Mouse (Mus musculus): ENCODE data around the gene Mto1. TPM values are rescaled to one million over a fixed set of nuclear protein-coding genes. Genes with fewer than 3 reads are reported as not detected.
A peak's percentile ranks its signal among the peaks of the same experiment; 100 is the strongest.

The Mto1 gene
- polyA plus RNA-seq, 1 experiment from 2014 or later: 25.9 TPM

- 29% methylated on average over 9 of the region's 9 CpGs for WGBS
- peaks cover 26% of the 10 kb centered on the region for H3K36me3 ChIP-seq
- peak overlapping the region; percentile 93 for H3K27ac ChIP-seq
Measured at GRCm38 (mm10) chr9:78447606-78447972, 419 bp upstream of the Mto1 start.

GRCm38 (mm10) chr9:78450404-78450803, 2.4 kb downstream of the Mto1 start:
- H3K4me1 ChIP-seq: peaks cover 13% of the 10 kb centered on the region
- peaks cover 19% of the 10 kb centered on the region for H3K27me3 ChIP-seq (ENCODE audit: low read depth, poor library complexity, severe bottlenecking)
- 73% methylated on average over 5 of the region's 5 CpGs for WGBS
- no peak for DNase-seq (ENCODE audit: low spot score)
- peaks cover 52% of the 10 kb centered on the region for H3K36me3 ChIP-seq
- no peaks in the 10 kb centered on the region for H3K9me3 ChIP-seq (replicated peaks)
- no peak overlapping the region for H3K27ac ChIP-seq
- no peak overlapping the region for H3K4me3 ChIP-seq

More at GRCm38 (mm10) chr9:78447606-78447972, 419 bp upstream of the Mto1 start:
- no peaks in the 10 kb centered on the region for H3K9me3 ChIP-seq (replicated peaks)
- peaks cover 19% of the 10 kb centered on the region for H3K4me1 ChIP-seq
- H3K4me3 ChIP-seq: peak overlapping the region; percentile 100
- DNase-seq (ENCODE audit: low spot score): no peak
- peaks cover 47% of the 10 kb centered on the region for H3K27me3 ChIP-seq (ENCODE audit: low read depth, poor library complexity, severe bottlenecking)

GRCm38 (mm10) chr9:78451382-78451781, 3.4 kb downstream of the Mto1 start:
- Histone ChIP-seq H3K27ac (no peak overlapping the region), H3K27me3 (ENCODE audit: low read depth, poor library complexity, severe bottlenecking) (peaks cover 10% of the 10 kb centered on the region), H3K4me3 (no peak overlapping the region), H3K36me3 (peaks cover 55% of the 10 kb centered on the region), H3K9me3 (replicated peaks) (no peaks in the 10 kb centered on the region), H3K4me1 (peaks cover 13% of the 10 kb centered on the region)
- 89% methylated on average over 4 of the region's 4 CpGs for WGBS
- DNase-seq (ENCODE audit: low spot score): no peak

GRCm38 (mm10) chr9:78457026-78457425, 9.0 kb downstream of the Mto1 start:
- Histone ChIP-seq H3K4me1 (no peaks in the 10 kb centered on the region), H3K9me3 (replicated peaks) (no peaks in the 10 kb centered on the region), H3K27me3 (ENCODE audit: low read depth, poor library complexity, severe bottlenecking) (no peaks in the 10 kb centered on the region), H3K36me3 (peaks cover 85% of the 10 kb centered on the region), H3K27ac (no peak overlapping the region), H3K4me3 (no peak overlapping the region)
- WGBS: 93% methylated on average over 8 of the region's 8 CpGs
- DNase-seq (ENCODE audit: low spot score): no peak

GRCm38 (mm10) chr9:78463337-78463736, 15.3 kb downstream of the Mto1 start:
- DNase-seq (ENCODE audit: low spot score): no peak
- Histone ChIP-seq H3K4me3 (no peak overlapping the region), H3K27me3 (ENCODE audit: low read depth, poor library complexity, severe bottlenecking) (no peaks in the 10 kb centered on the region), H3K9me3 (replicated peaks) (no peaks in the 10 kb centered on the region), H3K27ac (no peak overlapping the region), H3K36me3 (peaks cover 91% of the 10 kb centered on the region), H3K4me1 (no peaks in the 10 kb centered on the region)
- 93% methylated on average over 4 of the region's 4 CpGs for WGBS

GRCm38 (mm10) chr9:78465725-78466124, 17.7 kb downstream of the Mto1 start:
- WGBS: 94% methylated on average over 3 of the region's 3 CpGs
- peaks cover 92% of the 10 kb centered on the region for H3K36me3 ChIP-seq
- no peak overlapping the region for H3K27ac ChIP-seq

GRCm38 (mm10) chr9:78473588-78473987, 25.6 kb downstream of the Mto1 start:
- H3K27ac ChIP-seq: no peak overlapping the region
- no peaks in the 10 kb centered on the region for H3K9me3 ChIP-seq (replicated peaks)
- WGBS: 90% methylated on average over 8 of the region's 8 CpGs
- H3K36me3 ChIP-seq: peaks cover 80% of the 10 kb centered on the region
- H3K4me3 ChIP-seq: no peak overlapping the region
- no peaks in the 10 kb centered on the region for H3K4me1 ChIP-seq
- H3K27me3 ChIP-seq (ENCODE audit: low read depth, poor library complexity, severe bottlenecking): no peaks in the 10 kb centered on the region
- DNase-seq (ENCODE audit: low spot score): no peak

More at GRCm38 (mm10) chr9:78465725-78466124, 17.7 kb downstream of the Mto1 start:
- DNase-seq (ENCODE audit: low spot score): no peak
- Histone ChIP-seq H3K4me1 (no peaks in the 10 kb centered on the region), H3K4me3 (no peak overlapping the region), H3K27me3 (ENCODE audit: low read depth, poor library complexity, severe bottlenecking) (no peaks in the 10 kb centered on the region), H3K9me3 (replicated peaks) (no peaks in the 10 kb centered on the region)

GRCm38 (mm10) chr9:78474270-78474669, 26.3 kb downstream of the Mto1 start:
- peaks cover 80% of the 10 kb centered on the region for H3K36me3 ChIP-seq
- 84% methylated on average over 2 of the region's 2 CpGs for WGBS

GRCm38 (mm10) chr9:78474771-78475382, 26.9 kb downstream of the Mto1 start:
- WGBS: 93% methylated on average over 5 of the region's 5 CpGs
- H3K4me3 ChIP-seq: no peak overlapping the region
- H3K27me3 ChIP-seq (ENCODE audit: low read depth, poor library complexity, severe bottlenecking): no peaks in the 10 kb centered on the region
- DNase-seq (ENCODE audit: low spot score): no peak
- H3K36me3 ChIP-seq: peaks cover 82% of the 10 kb centered on the region
- peaks cover 4% of the 10 kb centered on the region; the same call in 1 of the 2 replicates for H3K4me1 ChIP-seq
- no peak overlapping the region for H3K27ac ChIP-seq
- H3K9me3 ChIP-seq (replicated peaks): no peaks in the 10 kb centered on the region

More at GRCm38 (mm10) chr9:78474270-78474669, 26.3 kb downstream of the Mto1 start:
- no peak for DNase-seq (ENCODE audit: low spot score)
- H3K27ac ChIP-seq: no peak overlapping the region
- peaks cover under 1% of the 10 kb centered on the region; the same call in 1 of the 2 replicates for H3K4me1 ChIP-seq
- H3K4me3 ChIP-seq: no peak overlapping the region
- H3K27me3 ChIP-seq (ENCODE audit: low read depth, poor library complexity, severe bottlenecking): no peaks in the 10 kb centered on the region
- no peaks in the 10 kb centered on the region for H3K9me3 ChIP-seq (replicated peaks)

- Histone ChIP-seq H3K36me3 (peaks cover 82% of the 10 kb centered on the region), H3K27ac (no peak overlapping the region), H3K4me1 (peaks cover 4% of the 10 kb centered on the region; the same call in 1 of the 2 replicates), H3K9me3 (replicated peaks) (no peaks in the 10 kb centered on the region), H3K4me3 (no peak overlapping the region), H3K27me3 (ENCODE audit: low read depth, poor library complexity, severe bottlenecking) (no peaks in the 10 kb centered on the region)
- DNase-seq (ENCODE audit: low spot score): no peak
- 91% methylated on average over 2 of the region's 2 CpGs for WGBS
Measured at GRCm38 (mm10) chr9:78475383-78475780, 27.4 kb downstream of the Mto1 start.

- Histone ChIP-seq H3K4me1 (peaks cover 4% of the 10 kb centered on the region; the same call in 1 of the 2 replicates), H3K4me3 (no peak overlapping the region), H3K27ac (no peak overlapping the region), H3K9me3 (replicated peaks) (no peaks in the 10 kb centered on the region), H3K36me3 (peaks cover 82% of the 10 kb centered on the region), H3K27me3 (ENCODE audit: low read depth, poor library complexity, severe bottlenecking) (no peaks in the 10 kb centered on the region)
- DNase-seq (ENCODE audit: low spot score): no peak
- 89% methylated on average over 4 of the region's 4 CpGs for WGBS
Measured at GRCm38 (mm10) chr9:78475873-78476272, 27.9 kb downstream of the Mto1 start.

GRCm38 (mm10) chr9:78476531-78477020, 28.6 kb downstream of the Mto1 start:
- H3K36me3 ChIP-seq: peaks cover 79% of the 10 kb centered on the region
- H3K4me1 ChIP-seq: peaks cover 4% of the 10 kb centered on the region; the same call in 1 of the 2 replicates
- H3K27ac ChIP-seq: no peak overlapping the region
- no peaks in the 10 kb centered on the region for H3K9me3 ChIP-seq (replicated peaks)
- no peaks in the 10 kb centered on the region for H3K27me3 ChIP-seq (ENCODE audit: low read depth, poor library complexity, severe bottlenecking)
- 6% methylated on average over 1 of the region's 1 CpGs for WGBS
- peak; percentile 54 for DNase-seq (ENCODE audit: low spot score)
- no peak overlapping the region for H3K4me3 ChIP-seq

- Histone ChIP-seq H3K9me3 (replicated peaks) (no peaks in the 10 kb centered on the region), H3K27ac (no peak overlapping the region), H3K4me1 (peaks cover 4% of the 10 kb centered on the region; the same call in 1 of the 2 replicates), H3K36me3 (peaks cover 75% of the 10 kb centered on the region), H3K27me3 (ENCODE audit: low read depth, poor library complexity, severe bottlenecking) (no peaks in the 10 kb centered on the region), H3K4me3 (no peak overlapping the region)
- WGBS: 2% methylated on average over 5 of the region's 5 CpGs
- no peak for DNase-seq (ENCODE audit: low spot score)
Measured at GRCm38 (mm10) chr9:78477021-78477551, 29.1 kb downstream of the Mto1 start.
